Mouse (Mus musculus) cerebellum, adult 2 months (tissue): Measurements from ENCODE around the gene Ppp1r18.

Experiments
- CTCF ChIP-seq: fragments of 200-500 bp; IDR thresholded peaks from 2 replicates; pipeline ENCODE4 v1.5.1; 2011; ENCODE audit warnings: low read depth, mild to moderate bottlenecking, control low read depth, low read length, moderate library complexity, borderline replicate concordance; ENCODE audit not compliant: insufficient read depth
- POLR2A ChIP-seq: fragments of 200-500 bp; IDR thresholded peaks from 2 replicates; pipeline ENCODE4 v1.6.1; 2011; ENCODE audit warnings: low read length, control low read depth, borderline replicate concordance; ENCODE audit not compliant: insufficient read depth

DNA sequence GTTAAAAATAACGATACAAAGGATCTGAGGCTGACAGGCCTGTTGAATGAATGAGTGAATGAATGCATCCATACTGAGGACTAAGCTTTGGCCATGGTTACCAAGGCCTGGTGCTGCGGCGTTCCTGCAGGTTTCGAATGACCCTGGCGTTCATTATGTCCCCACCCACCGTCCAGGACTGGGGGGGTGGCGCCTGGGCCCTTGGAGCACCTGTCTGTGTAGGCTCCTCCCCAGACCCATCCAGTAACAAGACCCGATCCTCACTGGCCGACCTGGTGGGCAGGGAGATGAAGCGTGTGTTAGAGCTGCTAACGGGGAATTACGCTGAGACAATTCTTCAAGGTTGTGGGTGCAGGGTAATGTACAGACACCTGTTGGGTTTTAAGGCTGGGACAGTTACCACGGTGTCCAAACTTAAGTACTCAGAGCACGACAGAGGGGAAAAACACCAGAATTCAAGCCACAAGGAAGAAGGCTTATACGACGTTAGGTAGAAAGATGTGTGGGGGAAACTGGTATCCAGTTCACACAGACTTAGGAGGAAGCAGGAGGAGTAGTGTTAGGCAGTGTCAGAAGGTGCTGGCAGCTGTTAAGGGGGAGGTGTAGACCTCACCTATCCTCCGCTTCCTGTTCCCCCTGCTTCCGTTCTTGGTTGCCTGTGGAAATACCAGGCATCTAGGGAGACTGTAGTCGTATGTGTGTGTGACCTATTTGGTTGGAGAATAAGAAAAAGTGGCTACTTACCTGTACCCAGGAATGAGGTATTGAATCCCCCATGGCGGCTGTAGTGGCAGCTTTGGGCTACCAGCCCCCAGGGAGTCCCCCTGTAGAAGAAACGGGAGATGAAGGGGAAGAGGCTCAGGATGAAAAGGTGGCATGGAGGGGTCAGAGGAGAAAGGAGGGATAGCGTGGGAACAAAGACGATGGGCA lies 32.5 kb downstream of the Ppp1r18 start:
- TF ChIP-seq CTCF: no peak
- TF ChIP-seq POLR2A: no peak
